Mouse (Mus musculus): Measurements from ENCODE around the gene Ddx56. TPM values are rescaled to one million over a fixed set of nuclear protein-coding genes. Genes with fewer than 3 reads are reported as not detected.
"Not testable (repeated sequence)": the region's sequence is repeated elsewhere in the genome, so short reads cannot be mapped to it uniquely, and the experiment has no call there.

Gene Ddx56
- total RNA-seq, 2 experiments from 2014 or later: 27.1 to 35.2 TPM

- no peak for DNase-seq
Measured at GRCm38 (mm10) chr11:6266621-6267020, 951 bp downstream of the Ddx56 start.

GRCm38 (mm10) chr11:6261434-6262082 is 6.0 kb downstream of the Ddx56 start:
- no peak for DNase-seq

- DNase-seq: no peak
Measured at GRCm38 (mm10) chr11:6259413-6259812, 8.2 kb downstream of the Ddx56 start.

- DNase-seq: no peak
Measured at GRCm38 (mm10) chr11:6256490-6257072, 11.0 kb downstream of the Ddx56 start.

GRCm38 (mm10) chr11:6254602-6255001 is 13.0 kb downstream of the Ddx56 start:
- not testable (repeated sequence) for DNase-seq

GRCm38 (mm10) chr11:6252824-6253223 is 14.7 kb downstream of the Ddx56 start:
- DNase-seq: no peak

GRCm38 (mm10) chr11:6252248-6252647 is 15.3 kb downstream of the Ddx56 start:
- DNase-seq: no peak

- DNase-seq: no peak
Measured at GRCm38 (mm10) chr11:6244707-6245106, 22.9 kb downstream of the Ddx56 start.

GRCm38 (mm10) chr11:6233025-6233424 is 34.5 kb downstream of the Ddx56 start:
- no peak for DNase-seq

- no peak for DNase-seq
Measured at GRCm38 (mm10) chr11:6230012-6230411, 37.6 kb downstream of the Ddx56 start, which contains the start of gene Npc1l1. Gene Npc1l1 (minus strand): TSS chr11:6230143.

- DNase-seq: no peak
Measured at GRCm38 (mm10) chr11:6224541-6225229, 42.9 kb downstream of the Ddx56 start.

- DNase-seq: no peak
Measured at GRCm38 (mm10) chr11:6222187-6222586, 45.4 kb downstream of the Ddx56 start.

GRCm38 (mm10) chr11:6219967-6220366 is 47.6 kb downstream of the Ddx56 start:
- no peak for DNase-seq

GRCm38 (mm10) chr11:6218189-6218896 is 49.2 kb downstream of the Ddx56 start:
- DNase-seq: no peak

GRCm38 (mm10) chr11:6216834-6217233 is 50.7 kb downstream of the Ddx56 start:
- DNase-seq: no peak

Other genes with a start within 250 kb of the Ddx56 start
- 100 to 1,000 TPM; 115 to 121 TPM for gene Camk2b, start 201.4 kb downstream of the Ddx56 start, total RNA-seq (2021)
- gene A730071L15Rik, start 67.7 kb downstream of the Ddx56 start, total RNA-seq (2021): under 1 TPM; 0.16 to 0.23 TPM
- 10 to 100 TPM; 57.6 to 60.3 TPM for gene Nudcd3, start 67.4 kb downstream of the Ddx56 start, total RNA-seq (2021)
- gene Npc1l1, start 37.6 kb downstream of the Ddx56 start, total RNA-seq (2021): under 1 TPM; 0.19 to 0.33 TPM
- gene Tmed4, start 7.1 kb upstream of the Ddx56 start, total RNA-seq (2021): 10 to 100 TPM; 54.1 to 57.4 TPM
- 100 to 1,000 TPM; 664 to 688 TPM for gene Ogdh, start 23.9 kb upstream of the Ddx56 start, total RNA-seq (2021)
- gene Zmiz2, start 121.3 kb upstream of the Ddx56 start, total RNA-seq (2021): 10 to 100 TPM; 37.4 to 43.0 TPM
- gene Ppia, start 147.7 kb upstream of the Ddx56 start, total RNA-seq (2021): 100 to 1,000 TPM; 197 to 277 TPM
- 10 to 100 TPM; 44.6 TPM for gene H2afv, start 176.7 kb upstream of the Ddx56 start, total RNA-seq (2021)
- gene Purb, start 208.1 kb upstream of the Ddx56 start, total RNA-seq (2021): 10 to 100 TPM; 21.8 to 21.9 TPM